Mouse (Mus musculus) testis, postnatal 14 days (tissue): ENCODE data around the gene H2al1i.
"Not testable (repeated sequence)": the region's sequence is repeated elsewhere in the genome, so short reads cannot be mapped to it uniquely, and the experiment has no call there.

Source experiments
- DNase-seq: peaks from one replicate; pipeline ENCODE4 v3.0.0; 2021; ENCODE audit warnings: low spot score

Gene H2al1i

GRCm38 (mm10) chrX:11324359-11324758, at the start of gene H2al1i:
Gene H2al1i, plus strand, starts transcription at chrX:11324659.
- DNase-seq, result not testable (repeated sequence)

- DNase-seq, result peak; percentile 4
Observed at GRCm38 (mm10) chrX:11277083-11277482, 47.4 kb upstream of the H2al1i start.

GRCm38 (mm10) chrX:11280741-11281140, 43.7 kb upstream of the H2al1i start:
- no peak for DNase-seq

- no peak for DNase-seq
Observed at GRCm38 (mm10) chrX:11288306-11288882, 36.1 kb upstream of the H2al1i start.

- DNase-seq, result no peak
Observed at GRCm38 (mm10) chrX:11289244-11289643, 35.2 kb upstream of the H2al1i start.

- not testable (repeated sequence) for DNase-seq
Observed at GRCm38 (mm10) chrX:11298957-11299356, 25.5 kb upstream of the H2al1i start, which contains the start of gene H2al1a. Gene H2al1a, plus strand, starts transcription at chrX:11299257.

- not testable (repeated sequence) for DNase-seq
Observed at GRCm38 (mm10) chrX:11302132-11302531, 22.3 kb upstream of the H2al1i start, which contains the start of gene H2al1b. Gene H2al1b, plus strand, starts transcription at chrX:11302432.

GRCm38 (mm10) chrX:11305355-11305754, 19.1 kb upstream of the H2al1i start, which contains the start of gene H2al1c:
Gene H2al1c, plus strand, starts transcription at chrX:11305655.
- not testable (repeated sequence) for DNase-seq

- not testable (repeated sequence) for DNase-seq
Observed at GRCm38 (mm10) chrX:11308524-11308923, 15.9 kb upstream of the H2al1i start, which contains the start of gene H2al1d. Gene H2al1d, plus strand, starts transcription at chrX:11308824.

GRCm38 (mm10) chrX:11311634-11312033, 12.8 kb upstream of the H2al1i start, which contains the start of gene H2al1e:
Gene H2al1e, plus strand, starts transcription at chrX:11311934.
- DNase-seq, result not testable (repeated sequence)

- not testable (repeated sequence) for DNase-seq
Observed at GRCm38 (mm10) chrX:11314858-11315257, 9.6 kb upstream of the H2al1i start, which contains the start of gene H2al1f. Gene H2al1f, plus strand, starts transcription at chrX:11315158.

GRCm38 (mm10) chrX:11317956-11318355, 6.5 kb upstream of the H2al1i start, which contains the start of gene H2al1g:
Gene H2al1g, plus strand, starts transcription at chrX:11318256.
- not testable (repeated sequence) for DNase-seq

GRCm38 (mm10) chrX:11321192-11321591, 3.3 kb upstream of the H2al1i start, which contains the start of gene H2al1h:
Gene H2al1h, plus strand, starts transcription at chrX:11321492.
- not testable (repeated sequence) for DNase-seq

- DNase-seq, result not testable (repeated sequence)
Observed at GRCm38 (mm10) chrX:11327522-11327921, 3.1 kb downstream of the H2al1i start, which contains the start of gene H2al1j. Gene H2al1j, plus strand, starts transcription at chrX:11327822.

GRCm38 (mm10) chrX:11345762-11346161, 21.3 kb downstream of the H2al1i start:
- DNase-seq, result no peak

GRCm38 (mm10) chrX:11346756-11347155, 22.3 kb downstream of the H2al1i start:
- DNase-seq, result peak; percentile 4

- DNase-seq, result no peak
Observed at GRCm38 (mm10) chrX:11360823-11361222, 36.4 kb downstream of the H2al1i start.

- no peak for DNase-seq
Observed at GRCm38 (mm10) chrX:11361261-11361660, 36.8 kb downstream of the H2al1i start.

- no peak for DNase-seq
Observed at GRCm38 (mm10) chrX:11363890-11364289, 39.4 kb downstream of the H2al1i start.

GRCm38 (mm10) chrX:11365151-11365550, 40.7 kb downstream of the H2al1i start:
- no peak for DNase-seq
